Mouse (Mus musculus): ENCODE results near the gene Zfp507. TPM values are rescaled to one million over a fixed set of nuclear protein-coding genes. Genes with fewer than 3 reads are reported as not detected.
A peak's percentile ranks its signal among the peaks of the same experiment; 100 is the strongest.

Gene Zfp507
- polyA plus RNA-seq, 1 experiment from 2014 or later, result 17.5 TPM

- DNase-seq (ENCODE audit: extremely low spot score, low spot score), result no peak
- Histone ChIP-seq H3K27ac (no peak overlapping the region), H3K9me3 (peaks cover 8% of the 10 kb centered on the region; the same call in 1 of the 2 replicates), H3K4me1 (peaks cover 12% of the 10 kb centered on the region), H3K27me3 (ENCODE audit: poor library complexity, severe bottlenecking) (peaks cover 54% of the 10 kb centered on the region), H3K36me3 (replicated peaks) (peaks cover 98% of the 10 kb centered on the region), H3K4me3 (no peak overlapping the region)
- 87% methylated on average over 6 of the region's 6 CpGs for WGBS
Measured at GRCm38 (mm10) chr7:35745281-35745702, 57.5 kb downstream of the Zfp507 start.

- Histone ChIP-seq H3K27me3 (ENCODE audit: poor library complexity, severe bottlenecking) (peaks cover 48% of the 10 kb centered on the region), H3K27ac (no peak overlapping the region), H3K9me3 (peaks cover 8% of the 10 kb centered on the region; the same call in 1 of the 2 replicates), H3K36me3 (replicated peaks) (peaks cover 98% of the 10 kb centered on the region), H3K4me3 (no peak overlapping the region), H3K4me1 (peaks cover 12% of the 10 kb centered on the region)
- no peak for DNase-seq (ENCODE audit: extremely low spot score, low spot score)
- WGBS, result 95% methylated on average over 9 of the region's 9 CpGs
Measured at GRCm38 (mm10) chr7:35744771-35745170, 58.0 kb downstream of the Zfp507 start.

GRCm38 (mm10) chr7:35742310-35742709 lies 60.5 kb downstream of the Zfp507 start:
- peaks cover 24% of the 10 kb centered on the region; the same call in 1 of the 2 replicates for H3K27me3 ChIP-seq (ENCODE audit: poor library complexity, severe bottlenecking)
- DNase-seq (ENCODE audit: extremely low spot score, low spot score), result no peak
- no peak overlapping the region for H3K4me3 ChIP-seq
- H3K4me1 ChIP-seq, result peaks cover 4% of the 10 kb centered on the region
- no peak overlapping the region for H3K27ac ChIP-seq
- WGBS, result 91% methylated on average over 5 of the region's 5 CpGs
- H3K9me3 ChIP-seq, result peaks cover 14% of the 10 kb centered on the region; the same call in 1 of the 2 replicates
- H3K36me3 ChIP-seq (replicated peaks), result peaks cover 98% of the 10 kb centered on the region

GRCm38 (mm10) chr7:35741858-35742257 lies 60.9 kb downstream of the Zfp507 start:
- Histone ChIP-seq H3K9me3 (peaks cover 9% of the 10 kb centered on the region; the same call in 1 of the 2 replicates), H3K36me3 (replicated peaks) (peaks cover 98% of the 10 kb centered on the region), H3K27me3 (ENCODE audit: poor library complexity, severe bottlenecking) (peaks cover 21% of the 10 kb centered on the region; the same call in 1 of the 2 replicates), H3K4me1 (no peaks in the 10 kb centered on the region), H3K4me3 (no peak overlapping the region), H3K27ac (no peak overlapping the region)
- DNase-seq (ENCODE audit: extremely low spot score, low spot score), result no peak
- WGBS, result 83% methylated on average over 5 of the region's 5 CpGs

- Histone ChIP-seq H3K27ac (no peak overlapping the region), H3K4me1 (no peaks in the 10 kb centered on the region), H3K27me3 (ENCODE audit: poor library complexity, severe bottlenecking) (peaks cover 16% of the 10 kb centered on the region; the same call in 1 of the 2 replicates), H3K9me3 (peaks cover 6% of the 10 kb centered on the region; the same call in 1 of the 2 replicates), H3K4me3 (no peak overlapping the region), H3K36me3 (replicated peaks) (peaks cover 98% of the 10 kb centered on the region)
- WGBS, result 91% methylated on average over 5 of the region's 5 CpGs
- DNase-seq (ENCODE audit: extremely low spot score, low spot score), result peak; percentile 50
Measured at GRCm38 (mm10) chr7:35740489-35741230, 62.1 kb downstream of the Zfp507 start.

- Histone ChIP-seq H3K4me1 (0 out of 2 replicates have a peak, but pooled peaks cover 1% of the 10 kb centered on the region), H3K27ac (no peak overlapping the region), H3K27me3 (ENCODE audit: poor library complexity, severe bottlenecking) (peaks cover 2% of the 10 kb centered on the region; the same call in 1 of the 2 replicates), H3K36me3 (replicated peaks) (peaks cover 98% of the 10 kb centered on the region), H3K9me3 (peaks cover 6% of the 10 kb centered on the region; the same call in 1 of the 2 replicates), H3K4me3 (no peak overlapping the region)
- no peak for DNase-seq (ENCODE audit: extremely low spot score, low spot score)
Measured at GRCm38 (mm10) chr7:35738871-35739270, 63.9 kb downstream of the Zfp507 start.

- DNase-seq (ENCODE audit: extremely low spot score, low spot score), result no peak
- peaks cover 16% of the 10 kb centered on the region; the same call in 1 of the 2 replicates for H3K4me1 ChIP-seq
- 90% methylated on average over 14 of the region's 14 CpGs for WGBS
- peak overlapping the region; percentile 44 for H3K27ac ChIP-seq
- no peaks in the 10 kb centered on the region for H3K27me3 ChIP-seq (ENCODE audit: poor library complexity, severe bottlenecking)
- peaks cover 13% of the 10 kb centered on the region; the same call in 1 of the 2 replicates for H3K9me3 ChIP-seq
- peaks cover 83% of the 10 kb centered on the region for H3K36me3 ChIP-seq (replicated peaks)
- no peak overlapping the region for H3K4me3 ChIP-seq
Measured at GRCm38 (mm10) chr7:35733313-35734050, 69.3 kb downstream of the Zfp507 start.

GRCm38 (mm10) chr7:35732585-35733059 lies 70.2 kb downstream of the Zfp507 start:
- peaks cover 16% of the 10 kb centered on the region; the same call in 1 of the 2 replicates for H3K4me1 ChIP-seq
- H3K36me3 ChIP-seq (replicated peaks), result peaks cover 83% of the 10 kb centered on the region
- H3K9me3 ChIP-seq, result peaks cover 16% of the 10 kb centered on the region; the same call in 1 of the 2 replicates
- no peak overlapping the region for H3K27ac ChIP-seq
- no peak overlapping the region for H3K4me3 ChIP-seq
- 82% methylated on average over 10 of the region's 10 CpGs for WGBS
- DNase-seq (ENCODE audit: extremely low spot score, low spot score), result no peak
- H3K27me3 ChIP-seq (ENCODE audit: poor library complexity, severe bottlenecking), result no peaks in the 10 kb centered on the region

- H3K27me3 ChIP-seq (ENCODE audit: poor library complexity, severe bottlenecking), result no peaks in the 10 kb centered on the region
- WGBS, result 92% methylated on average over 9 of the region's 9 CpGs
Measured at GRCm38 (mm10) chr7:35729621-35730031, 73.2 kb downstream of the Zfp507 start.

GRCm38 (mm10) chr7:35728376-35728775 lies 74.4 kb downstream of the Zfp507 start:
- Histone ChIP-seq H3K9me3 (peaks cover 17% of the 10 kb centered on the region; the same call in 1 of the 2 replicates), H3K27ac (no peak overlapping the region), H3K4me3 (no peak overlapping the region), H3K4me1 (peaks cover 10% of the 10 kb centered on the region; the same call in 1 of the 2 replicates), H3K27me3 (ENCODE audit: poor library complexity, severe bottlenecking) (no peaks in the 10 kb centered on the region), H3K36me3 (replicated peaks) (peaks cover 81% of the 10 kb centered on the region)
- 96% methylated on average over 12 of the region's 12 CpGs for WGBS
- no peak for DNase-seq (ENCODE audit: extremely low spot score, low spot score)

More at GRCm38 (mm10) chr7:35729621-35730031, 73.2 kb downstream of the Zfp507 start:
- Histone ChIP-seq H3K4me3 (no peak overlapping the region), H3K27ac (no peak overlapping the region), H3K4me1 (peaks cover 16% of the 10 kb centered on the region; the same call in 1 of the 2 replicates), H3K9me3 (peaks cover 17% of the 10 kb centered on the region; the same call in 1 of the 2 replicates), H3K36me3 (replicated peaks) (peaks cover 81% of the 10 kb centered on the region)
- no peak for DNase-seq (ENCODE audit: extremely low spot score, low spot score)

GRCm38 (mm10) chr7:35723035-35723434 lies 79.8 kb downstream of the Zfp507 start:
- Histone ChIP-seq H3K27ac (no peak overlapping the region), H3K4me1 (no peaks in the 10 kb centered on the region), H3K9me3 (peaks cover 11% of the 10 kb centered on the region; the same call in 1 of the 2 replicates), H3K36me3 (replicated peaks) (peaks cover 97% of the 10 kb centered on the region), H3K4me3 (no peak overlapping the region), H3K27me3 (ENCODE audit: poor library complexity, severe bottlenecking) (no peaks in the 10 kb centered on the region)
- WGBS, result 93% methylated on average over 2 of the region's 2 CpGs
- no peak for DNase-seq (ENCODE audit: extremely low spot score, low spot score)

Data from forebrain, embryonic 10.5 days (tissue).